Mouse (Mus musculus) retina, adult 2 months (tissue): ENCODE results near the gene Apon.
A peak's percentile ranks its signal among the peaks of the same experiment; 100 is the strongest.
"Not testable (repeated sequence)": the region's sequence is repeated elsewhere in the genome, so short reads cannot be mapped to it uniquely, and the experiment has no call there.

Experiments used
- DNase-seq: peaks from one replicate; pipeline ENCODE4 v3.0.0-alpha.2; 2012; ENCODE audit warnings: low read depth, low spot score

The Apon gene

DNA sequence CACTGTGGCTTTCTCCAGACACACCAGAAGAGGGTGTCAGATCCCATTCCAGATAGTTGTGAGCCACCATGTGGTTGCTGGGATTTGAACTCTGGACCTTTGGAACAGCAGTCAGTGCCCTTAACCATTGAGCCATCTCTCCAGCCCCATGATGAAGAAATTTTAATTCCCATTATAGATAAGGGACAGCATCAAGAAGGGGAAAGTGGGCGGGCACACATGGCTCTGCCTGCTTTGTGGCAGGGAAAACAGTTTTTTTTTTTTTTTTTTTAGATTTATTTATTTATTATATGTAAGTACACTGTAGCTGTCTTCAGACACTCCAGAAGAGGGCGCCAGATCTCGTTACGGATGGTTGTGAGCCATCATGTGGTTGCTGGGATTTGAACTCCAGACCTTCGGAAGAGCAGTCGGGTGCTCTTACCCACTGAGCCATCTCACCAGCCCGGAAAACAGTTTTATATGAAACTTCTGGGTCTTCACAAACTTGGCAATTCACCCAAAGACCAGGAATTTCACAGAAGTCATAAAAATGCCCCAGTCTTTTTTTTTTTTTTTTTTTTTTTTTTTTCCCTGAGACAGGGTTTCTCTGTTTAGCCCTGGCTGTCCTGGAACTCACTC, 19.0 kb downstream of the Apon start:
- not testable (repeated sequence) for DNase-seq

DNA sequence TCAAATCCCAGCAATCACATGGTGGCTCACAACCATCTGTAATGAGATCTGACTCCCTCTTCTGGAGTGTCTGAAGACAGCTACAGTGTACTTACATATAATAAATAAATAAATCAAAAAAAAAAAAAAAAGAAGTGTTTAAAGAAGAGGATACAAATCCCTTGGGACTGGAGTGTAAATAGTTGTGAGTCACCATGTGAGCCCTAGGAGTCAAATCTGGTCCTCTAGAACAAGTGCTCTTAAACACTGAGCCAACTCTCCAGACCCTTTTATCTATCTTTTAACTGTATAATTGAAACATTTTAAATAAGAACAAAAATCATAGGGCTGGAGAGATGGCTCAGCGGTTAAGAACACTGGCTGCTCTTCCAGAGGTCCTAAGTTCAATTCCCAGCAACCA, 21.5 kb downstream of the Apon start:
- not testable (repeated sequence) for DNase-seq

GRCm38 (mm10) chr10:128278158-128278557, 24.3 kb downstream of the Apon start:
- DNase-seq = no peak

- DNase-seq = no peak
Observed at GRCm38 (mm10) chr10:128280943-128281342, 27.0 kb downstream of the Apon start.

GRCm38 (mm10) chr10:128281682-128282081, 27.8 kb downstream of the Apon start:
- no peak for DNase-seq

GRCm38 (mm10) chr10:128282886-128283450, 29.1 kb downstream of the Apon start:
- no peak for DNase-seq

DNA sequence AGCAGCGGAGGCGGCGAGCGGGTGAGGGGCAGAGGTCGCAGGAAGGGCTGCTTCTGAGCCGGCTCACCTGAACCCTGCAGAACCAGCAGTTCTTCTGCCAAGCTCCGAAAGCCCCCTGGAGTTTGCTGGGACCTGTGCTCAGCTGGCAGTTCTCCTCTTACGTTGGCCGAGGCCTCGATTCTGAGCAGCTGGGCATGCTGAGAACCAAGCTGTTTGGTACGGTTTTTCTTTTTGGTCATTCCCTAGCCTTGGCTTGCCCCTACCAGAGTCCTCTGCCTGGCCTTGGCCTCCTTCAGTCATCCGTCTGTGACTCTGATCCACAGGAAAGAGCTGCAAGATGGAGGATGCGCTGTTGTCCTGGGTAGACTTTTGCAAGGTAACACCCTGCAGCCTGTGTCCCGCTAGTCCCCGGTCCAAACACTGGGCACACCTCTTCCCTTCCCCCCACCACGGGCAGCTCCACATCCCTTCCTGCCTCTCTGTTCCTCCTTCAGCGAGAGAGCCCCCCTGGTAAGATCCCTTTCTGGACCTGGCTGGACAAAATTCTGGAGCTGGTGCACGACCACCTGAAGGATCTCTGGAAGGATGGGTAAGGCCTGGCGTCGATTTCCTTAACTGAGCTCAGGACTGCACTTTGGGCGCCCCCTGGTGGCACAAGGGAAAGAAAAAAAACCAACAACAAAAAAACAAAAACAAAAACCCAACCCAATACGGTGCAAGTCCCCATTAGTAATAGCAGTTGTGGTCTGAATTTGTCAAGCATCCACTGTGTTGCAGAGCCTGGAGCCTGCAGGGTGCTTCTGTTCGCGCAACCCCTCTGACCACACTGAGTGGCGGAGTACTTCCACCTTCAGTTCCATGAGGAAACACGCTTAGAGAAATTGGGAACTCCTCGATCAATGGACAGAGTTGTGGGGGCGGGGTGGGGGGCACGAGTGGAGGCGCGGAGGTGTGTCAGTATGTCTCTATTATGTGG, 30.0 kb downstream of the Apon start:
- peak; percentile 39 for DNase-seq

- DNase-seq = not testable (repeated sequence)
Observed at GRCm38 (mm10) chr10:128290594-128290993, 36.7 kb downstream of the Apon start.

DNA sequence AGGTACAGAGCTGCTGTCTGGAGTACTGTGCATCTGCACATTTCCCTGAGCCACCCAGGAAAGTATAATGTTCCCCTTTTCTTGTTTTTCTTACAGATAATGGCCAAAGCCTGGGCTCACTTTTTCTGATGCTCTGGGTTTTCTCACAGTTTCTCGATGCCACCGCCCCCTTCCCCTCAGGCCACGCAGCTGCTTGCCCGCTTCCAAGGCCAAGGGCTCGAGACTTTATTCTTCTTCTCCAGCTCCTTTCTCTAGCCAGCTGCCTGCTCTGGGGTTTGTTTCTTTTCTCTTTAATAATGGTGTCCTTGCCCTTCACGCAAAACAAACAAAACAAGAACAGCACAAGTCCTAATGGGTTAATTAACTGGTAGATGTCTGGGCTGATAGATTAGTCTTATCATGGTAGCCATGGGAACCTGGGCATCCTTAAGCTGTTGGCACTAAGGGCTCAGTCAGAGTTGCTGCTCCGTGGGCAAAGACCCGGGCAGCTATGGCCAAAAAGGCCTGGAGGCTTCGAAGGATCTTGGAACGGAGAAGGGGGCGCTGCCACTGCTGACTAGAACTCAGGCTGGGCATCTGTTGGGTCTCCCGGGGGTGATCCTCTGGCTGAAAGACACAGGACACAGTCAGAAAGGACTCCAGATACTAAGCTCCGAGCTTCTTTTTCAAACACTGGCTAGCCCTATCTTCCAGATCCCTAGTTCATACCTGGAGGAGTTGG, 42.6 kb downstream of the Apon start:
- no peak for DNase-seq

GRCm38 (mm10) chr10:128297221-128297620, 43.3 kb downstream of the Apon start:
- DNase-seq = no peak

DNA sequence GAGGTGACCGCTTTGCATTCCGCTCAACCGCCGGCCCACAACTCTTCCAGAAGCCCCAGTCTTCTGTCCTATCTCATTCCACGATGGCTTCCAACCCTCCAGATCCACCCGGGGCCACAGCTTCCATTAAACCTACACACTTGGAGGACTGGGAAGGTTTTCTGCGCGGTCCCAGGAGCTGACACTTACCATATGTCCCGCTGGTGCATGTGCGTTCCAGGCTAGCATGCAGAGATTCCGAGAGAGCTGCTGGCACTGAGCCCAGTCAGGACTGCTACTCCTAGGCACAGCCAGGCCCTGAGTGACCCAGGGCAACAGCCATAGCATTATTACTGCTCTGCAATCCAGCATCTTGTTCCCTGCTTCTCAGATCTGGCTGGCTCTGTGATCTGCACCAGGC, 43.7 kb downstream of the Apon start:
- DNase-seq = no peak

DNA sequence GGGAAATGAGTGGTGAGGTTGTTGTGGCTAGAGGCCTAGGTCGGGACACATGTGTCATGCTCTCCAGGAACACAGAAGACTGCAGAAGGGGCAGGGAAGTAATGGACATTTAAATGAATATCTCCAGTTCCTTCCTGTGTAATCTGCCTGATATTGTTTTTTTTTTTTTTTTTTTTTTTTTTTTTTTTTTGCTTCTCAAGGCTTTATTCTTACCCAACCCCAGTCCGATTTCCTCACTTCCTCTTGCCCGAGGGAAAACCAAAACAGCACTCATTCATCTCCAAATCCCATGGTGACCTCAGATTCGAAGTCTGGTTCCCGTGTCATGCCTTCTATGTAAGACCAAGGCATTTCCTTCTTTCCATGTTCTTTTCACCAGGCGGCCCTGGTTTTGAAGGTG, 44.3 kb downstream of the Apon start:
- no peak for DNase-seq

GRCm38 (mm10) chr10:128298702-128299171, 44.8 kb downstream of the Apon start, which contains the start of gene Il23a:
Il23a (minus strand) TSS chr10:128298752.
- no peak for DNase-seq

DNA sequence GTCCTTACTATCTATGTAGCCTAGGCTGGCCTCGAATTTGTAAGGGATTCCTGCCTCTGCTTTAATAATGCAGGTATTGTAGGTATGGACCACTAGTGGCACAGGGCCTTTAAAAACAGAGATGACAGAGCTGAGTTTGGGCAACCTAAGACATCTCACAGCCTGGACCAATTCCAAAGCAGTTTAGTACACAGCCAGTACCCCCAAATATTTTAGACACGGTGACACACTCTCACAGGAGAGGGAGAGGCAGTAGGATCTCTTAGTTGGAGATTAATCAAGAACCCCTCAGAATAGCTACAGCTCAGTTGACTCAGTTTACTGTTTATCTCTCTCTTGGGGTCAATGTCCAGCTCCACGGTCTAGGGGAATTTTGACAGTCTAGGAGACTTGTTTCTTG, 48.5 kb downstream of the Apon start:
- DNase-seq = no peak

GRCm38 (mm10) chr10:128302785-128303125, 48.9 kb downstream of the Apon start:
- no peak for DNase-seq

- DNase-seq = peak; percentile 100
Observed at GRCm38 (mm10) chr10:128303126-128304021, 49.5 kb downstream of the Apon start, which contains the start of gene Pan2. Pan2 (plus strand) TSS chr10:128303335.
